Mouse (Mus musculus): ENCODE measurements around the gene Tcta. TPM values are rescaled to one million over a fixed set of nuclear protein-coding genes. Genes with fewer than 3 reads are reported as not detected.

Tcta gene
- 10 to 100 TPM; 59.3 to 62.3 TPM for total RNA-seq (2021)

DNA sequence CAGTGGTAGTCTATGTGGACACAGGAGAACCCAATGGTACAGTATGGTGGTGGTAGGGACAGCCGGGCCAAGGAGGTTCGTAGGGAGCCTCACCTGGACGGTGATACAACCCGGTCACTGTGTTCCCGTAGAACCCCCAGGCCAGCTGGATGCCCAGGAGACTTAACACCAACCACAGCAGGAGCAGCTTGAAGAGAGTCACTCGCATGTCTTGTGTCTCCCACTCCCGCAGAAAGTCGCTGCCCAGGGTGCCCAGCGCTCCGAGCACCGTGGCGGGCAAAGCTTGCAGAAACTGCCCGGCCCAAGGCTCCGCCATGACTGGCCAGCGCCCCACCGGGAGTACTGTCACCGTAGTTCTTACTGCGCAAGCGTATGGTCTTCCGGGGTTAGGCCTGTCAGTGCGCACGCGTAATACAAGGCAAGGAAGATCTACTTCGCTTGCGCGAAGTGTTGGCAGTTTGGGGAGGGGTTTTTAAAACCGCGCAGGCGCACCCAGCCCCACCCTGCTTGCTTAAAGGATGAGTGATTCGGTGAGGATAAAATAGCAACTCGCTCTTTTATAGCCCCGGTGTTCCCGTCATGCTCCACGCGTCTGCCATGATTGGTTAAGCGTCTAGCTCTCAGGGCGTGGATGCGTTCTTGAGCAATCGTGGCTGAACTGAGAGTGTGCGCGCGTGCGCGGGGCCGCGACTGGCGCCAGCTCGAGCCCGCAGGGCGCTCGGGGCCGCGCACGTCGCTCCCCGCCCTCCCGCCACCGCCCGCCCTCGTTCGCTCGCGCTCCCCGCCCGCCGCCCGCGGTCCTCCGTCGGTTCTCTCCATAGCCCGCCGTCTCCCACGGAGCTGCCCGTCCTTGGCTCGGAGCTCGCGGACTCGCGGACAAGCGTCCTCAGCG, at the start of gene Tcta, which contains the start of gene Rhoa:
Gene Tcta (minus strand): TSS at position 532 of the 892 bp plus-strand sequence.
Gene Rhoa (plus strand): TSS at position 501 of the 892 bp plus-strand sequence.
- peak; percentile 96 to 97 for DNase-seq
- intact Hi-C loops (cut with DNase I), result loop anchor here (1.0 to 10.0 kb wide), 4 partner anchors 33 to 321 kb away; partner anchors contain the start of genes Gm20661, Inka1 and Usp4

DNA sequence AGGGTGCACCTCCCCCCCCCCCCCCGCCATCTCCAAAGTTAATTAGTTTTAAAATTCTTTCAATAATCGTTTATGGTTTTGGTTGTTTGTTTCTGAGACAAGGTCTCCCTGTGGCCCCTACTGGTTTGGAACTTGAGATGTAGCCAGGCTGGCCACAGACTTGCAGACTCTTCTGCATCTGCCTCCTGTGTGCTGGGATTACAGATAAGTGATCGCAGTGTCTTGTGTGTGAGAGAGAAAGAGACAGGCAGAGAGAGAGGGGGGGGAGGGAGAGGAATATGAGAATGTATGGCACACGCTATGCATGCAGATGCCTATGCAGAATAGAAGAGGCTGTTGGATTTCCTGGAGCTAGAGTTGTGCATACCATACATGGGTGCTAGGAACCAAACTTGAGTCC, 43.8 kb upstream of the Tcta start:
- intact Hi-C loops (cut with DNase I), result no loop called here
- no peak for DNase-seq

DNA sequence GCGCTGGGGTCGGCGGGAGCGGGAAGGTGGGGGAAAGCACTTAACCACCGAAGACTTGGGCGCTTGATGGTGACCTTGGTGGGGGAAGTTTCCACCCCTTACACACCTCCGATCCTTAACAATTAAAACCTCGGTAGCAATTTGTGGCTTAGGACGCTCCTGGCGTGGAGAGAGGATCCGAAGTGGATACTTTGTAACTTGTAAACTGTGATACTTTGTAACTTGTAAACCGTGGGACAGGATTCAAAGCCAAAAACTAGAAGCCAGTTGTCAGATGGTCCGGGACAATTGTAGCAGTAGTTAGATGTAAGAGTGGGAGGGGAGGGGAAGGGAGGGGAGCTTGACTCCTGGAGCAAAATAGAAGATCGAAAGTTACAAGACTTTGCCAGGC, 42.3 kb upstream of the Tcta start:
- intact Hi-C loops (cut with DNase I), result no loop called here
- DNase-seq, result no peak

DNA sequence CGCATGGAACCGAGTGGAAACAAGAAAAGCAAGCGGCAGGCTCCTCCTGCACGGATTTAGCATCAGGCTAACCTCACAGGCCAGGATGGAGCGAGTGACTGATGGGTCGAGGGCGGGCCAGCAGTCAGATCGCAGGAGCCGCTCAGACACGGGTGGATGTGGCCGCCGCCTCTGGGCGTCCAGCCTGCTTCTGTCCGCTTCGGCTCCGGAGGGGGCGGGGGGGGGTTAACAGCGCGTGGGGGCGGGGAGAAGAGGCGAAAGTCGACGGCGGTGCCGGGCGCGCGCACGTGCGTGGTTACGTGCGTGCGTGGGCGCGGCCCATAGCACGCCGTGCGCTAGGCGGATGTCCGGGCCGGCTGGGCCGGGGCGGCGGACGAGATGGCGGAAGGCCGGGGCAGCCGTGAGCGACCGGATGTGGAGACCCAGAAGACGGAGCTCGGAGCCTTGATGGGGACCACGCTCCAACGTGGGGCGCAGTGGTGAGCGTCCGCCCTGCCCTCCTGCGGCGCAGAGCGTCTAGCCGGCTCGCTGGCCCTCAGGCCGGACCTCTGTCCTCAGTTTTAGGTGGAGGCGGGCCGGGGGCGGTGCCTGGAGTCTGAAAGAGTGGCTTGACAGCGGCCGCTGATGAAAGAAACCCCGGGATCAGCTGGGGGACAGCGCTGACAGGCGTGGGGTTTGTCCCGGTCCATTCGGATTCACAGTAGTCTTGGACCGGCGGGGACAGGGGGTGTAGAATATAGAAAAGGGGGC, 41.8 kb upstream of the Tcta start, which contains the start of gene Usp4:
Gene Usp4 (plus strand): TSS at position 314 of the 750 bp plus-strand sequence.
- peak; percentile 85 to 91 for DNase-seq
- intact Hi-C loops (cut with DNase I), result loop anchor here (1.0 kb wide), 1 partner anchor 41 kb away; the partner anchor contains the start of genes Rhoa and Tcta

DNA sequence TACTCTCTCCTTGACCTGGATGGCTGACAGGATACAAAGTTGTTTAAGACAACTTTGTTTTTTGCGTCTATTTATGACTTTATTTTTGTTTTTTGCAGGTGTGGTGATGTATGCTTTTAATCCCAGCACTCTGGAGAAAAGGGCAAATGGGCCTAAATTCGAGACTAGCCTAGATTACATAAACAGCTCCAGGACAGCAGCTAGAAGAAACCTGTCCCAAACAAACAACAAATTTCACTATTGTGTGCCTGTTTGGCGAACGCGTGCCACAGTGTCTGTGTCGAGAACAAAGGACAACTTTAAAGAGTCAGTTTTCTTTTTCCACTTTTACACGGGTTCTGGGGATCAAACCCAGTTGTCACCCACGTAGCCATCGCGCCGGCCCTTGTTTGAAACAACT, 41.1 kb upstream of the Tcta start:
- intact Hi-C loops (cut with DNase I), result loop anchor here (1.0 kb wide), 1 partner anchor 41 kb away; the partner anchor contains the start of genes Rhoa and Tcta
- no peak for DNase-seq

DNA sequence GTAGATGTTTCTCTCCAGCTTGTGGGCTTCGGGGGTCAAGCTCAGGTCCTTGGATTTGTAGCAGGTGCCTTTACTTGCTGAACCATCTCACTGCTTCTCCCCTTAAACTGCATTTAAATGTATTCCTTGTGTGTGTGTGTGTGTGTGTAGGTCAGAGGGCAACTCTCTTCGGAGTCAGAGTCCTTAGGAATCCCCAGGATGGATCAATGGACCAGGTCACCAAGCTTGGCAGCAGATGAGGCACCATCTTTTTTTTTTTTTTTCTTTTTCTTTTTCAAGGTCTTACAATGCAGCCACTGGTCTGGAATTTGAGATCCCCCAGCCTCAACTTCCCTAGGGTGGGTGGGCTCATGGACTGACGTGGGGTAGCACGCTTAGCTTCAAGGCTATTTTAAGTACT, 38.5 kb upstream of the Tcta start:
- intact Hi-C loops (cut with DNase I), result no loop called here
- DNase-seq, result no peak

DNA sequence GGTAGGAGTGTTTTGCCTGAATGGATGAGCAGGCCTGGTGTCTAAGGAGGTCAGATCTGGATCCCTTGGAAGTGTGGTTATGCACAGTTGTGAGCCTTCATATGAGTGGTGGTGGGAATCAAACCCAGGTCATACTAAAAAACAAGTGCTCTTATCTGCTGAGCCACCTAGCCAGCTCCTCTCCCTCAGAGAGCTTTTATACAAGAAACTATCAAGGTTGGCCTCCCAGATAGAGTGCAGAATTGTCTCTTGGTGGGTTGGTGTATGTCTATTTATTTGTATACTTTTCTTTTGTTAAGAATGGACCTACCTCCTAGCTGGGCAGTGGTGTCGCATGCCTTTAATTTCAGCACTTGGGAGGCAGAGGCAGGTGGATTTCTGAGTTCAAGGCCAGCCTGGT, 37.9 kb upstream of the Tcta start:
- DNase-seq, result no peak
- intact Hi-C loops (cut with DNase I), result no loop called here

DNA sequence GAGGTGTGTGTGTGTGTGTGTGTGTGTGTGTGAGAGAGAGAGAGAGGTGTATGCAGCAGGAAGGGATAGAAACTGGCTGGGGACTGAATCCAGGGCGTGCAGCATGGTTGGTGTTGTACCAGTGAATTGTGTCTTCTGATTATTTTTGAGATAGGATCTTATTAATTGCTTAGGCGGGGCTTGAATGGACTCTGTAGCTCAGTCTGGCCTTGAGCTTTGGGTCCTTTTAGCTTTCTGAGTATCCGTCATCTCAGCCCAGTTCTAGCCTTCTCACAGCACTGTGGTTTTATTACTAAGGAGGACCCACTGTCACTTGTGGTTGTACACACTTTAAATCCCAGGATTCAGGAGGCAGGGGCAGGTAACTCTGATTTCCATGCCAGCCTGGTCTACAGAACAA, 37.4 kb upstream of the Tcta start:
- no peak for DNase-seq
- intact Hi-C loops (cut with DNase I), result no loop called here

DNA sequence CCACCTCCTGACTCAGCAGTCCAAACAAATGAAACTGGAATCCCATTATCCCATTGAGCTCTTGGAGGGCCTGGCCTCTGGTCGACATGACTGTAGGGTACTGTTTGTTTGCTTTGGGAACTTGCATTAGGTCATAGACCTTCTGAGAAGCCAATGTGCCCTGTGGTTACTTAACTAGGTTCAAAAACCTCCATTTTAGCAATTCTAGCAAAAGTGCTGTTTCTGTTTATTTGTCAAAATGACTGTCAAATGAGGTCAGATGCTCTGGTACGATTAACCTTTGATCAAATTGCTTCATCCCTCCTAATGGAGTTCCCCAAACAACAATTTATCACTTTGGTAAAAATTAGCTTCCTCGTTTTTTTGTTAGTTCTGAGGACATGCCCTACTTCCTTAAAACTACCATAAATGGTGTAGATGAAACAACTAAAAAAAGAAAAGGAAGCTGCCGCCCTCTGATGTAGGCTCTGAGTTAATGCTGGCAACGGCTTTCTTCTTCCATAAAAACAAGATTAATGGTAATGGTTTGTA, 36.4 kb upstream of the Tcta start:
- intact Hi-C loops (cut with DNase I), result no loop called here
- no peak for DNase-seq

DNA sequence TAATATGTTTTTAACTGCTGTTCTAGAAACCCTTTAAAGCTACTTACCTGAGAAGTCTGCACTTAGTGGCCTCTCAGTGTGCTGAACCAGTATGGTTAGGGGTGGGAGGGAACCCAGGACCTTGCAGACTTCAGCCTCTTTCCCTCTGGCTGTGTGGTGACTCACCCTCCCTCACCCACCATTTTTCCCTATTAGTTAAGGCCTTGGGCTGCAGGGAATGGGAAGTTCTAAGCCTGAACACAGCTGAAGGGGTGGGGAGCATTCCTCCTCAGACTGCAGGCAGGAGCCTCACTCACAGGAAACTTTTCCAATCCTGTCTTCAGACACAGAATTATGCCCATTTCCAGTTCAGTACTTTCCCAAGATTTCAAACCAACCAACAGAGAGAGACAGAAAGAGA, 35.8 kb upstream of the Tcta start:
- no peak for DNase-seq
- intact Hi-C loops (cut with DNase I), result no loop called here

DNA sequence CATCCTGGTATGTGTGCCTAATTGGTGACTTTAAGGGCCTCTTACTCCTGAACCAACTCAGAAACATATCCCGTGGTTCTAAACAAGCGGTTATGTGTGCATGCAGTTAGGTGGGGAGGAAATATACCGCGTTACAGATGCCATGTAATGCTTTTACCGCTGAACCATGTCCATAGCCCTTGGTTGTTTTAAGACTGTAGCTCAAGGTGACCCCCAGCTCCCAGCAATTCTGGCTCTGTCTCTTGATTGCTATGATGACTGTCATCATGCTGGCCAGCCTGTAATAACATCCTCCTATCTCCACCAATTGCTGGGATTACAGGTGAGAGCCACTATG, 35.1 kb upstream of the Tcta start:
- intact Hi-C loops (cut with DNase I), result no loop called here
- DNase-seq, result no peak

DNA sequence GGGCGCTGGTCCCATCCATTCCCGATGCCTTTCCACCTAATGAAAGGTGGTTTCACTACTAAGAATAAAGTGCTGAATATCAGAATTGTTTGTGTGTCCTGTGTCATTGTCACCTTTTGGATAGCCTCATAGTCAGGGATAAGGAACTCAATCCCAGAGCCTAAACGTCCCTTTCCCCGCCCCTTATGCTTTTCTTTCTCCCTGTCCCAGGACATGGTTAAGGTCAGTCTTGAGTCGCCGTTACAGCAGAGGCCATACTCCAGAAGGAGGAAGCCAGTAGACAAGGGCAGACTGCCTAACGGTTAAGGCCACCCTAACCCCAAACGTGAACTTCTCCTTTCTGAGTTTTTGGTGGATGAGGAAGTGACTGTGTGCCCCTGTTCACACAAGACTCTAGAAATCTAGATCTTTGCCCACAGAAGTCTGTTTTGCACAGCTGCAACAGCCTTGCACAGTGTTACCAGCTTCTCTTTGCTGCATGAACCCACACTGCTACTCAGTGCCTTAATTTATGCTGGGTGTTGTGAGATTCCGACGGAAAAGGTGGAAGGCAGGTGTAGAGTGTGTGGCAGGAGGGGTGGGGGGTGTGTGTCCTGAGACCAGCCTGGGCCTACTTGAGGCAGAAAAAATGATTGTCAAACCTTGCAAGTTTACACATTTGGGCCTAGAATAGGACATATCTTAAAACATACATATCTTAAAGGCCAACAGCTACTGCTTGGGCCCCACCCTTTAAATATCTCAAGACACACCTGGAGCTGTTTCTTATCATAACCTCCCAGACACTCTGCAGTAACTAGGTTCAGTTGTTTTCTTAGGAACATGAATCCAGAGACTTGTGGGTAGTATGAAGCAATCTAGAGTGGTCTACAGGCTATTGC, 34.5 kb upstream of the Tcta start:
- intact Hi-C loops (cut with DNase I), result no loop called here

DNA sequence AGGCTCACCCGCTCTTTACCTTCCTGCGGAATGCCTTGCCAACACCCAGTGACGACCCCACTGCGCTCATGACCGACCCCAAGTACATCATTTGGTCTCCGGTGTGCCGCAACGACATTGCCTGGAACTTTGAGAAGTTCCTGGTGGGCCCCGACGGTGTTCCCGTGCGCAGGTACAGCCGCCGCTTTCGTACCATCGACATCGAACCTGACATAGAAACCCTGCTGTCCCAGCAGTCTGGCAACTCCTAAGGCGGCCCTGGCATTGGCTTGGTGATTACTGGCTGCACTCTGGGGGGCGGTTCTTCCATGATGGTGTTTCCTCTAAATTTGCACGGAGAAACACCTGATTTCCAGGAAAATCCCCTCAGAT, 33.9 kb upstream of the Tcta start:
- intact Hi-C loops (cut with DNase I), result loop anchor here (1.0 to 2.0 kb wide), 2 partner anchors 15 to 34 kb away; partner anchors contain the start of genes Rhoa and Tcta
- DNase-seq, result peak; percentile 33 to 34

More for the DNA sequence above, 34.5 kb upstream of the Tcta start:
- peak in 1 of 2 experiments; percentile 31 for DNase-seq

DNA sequence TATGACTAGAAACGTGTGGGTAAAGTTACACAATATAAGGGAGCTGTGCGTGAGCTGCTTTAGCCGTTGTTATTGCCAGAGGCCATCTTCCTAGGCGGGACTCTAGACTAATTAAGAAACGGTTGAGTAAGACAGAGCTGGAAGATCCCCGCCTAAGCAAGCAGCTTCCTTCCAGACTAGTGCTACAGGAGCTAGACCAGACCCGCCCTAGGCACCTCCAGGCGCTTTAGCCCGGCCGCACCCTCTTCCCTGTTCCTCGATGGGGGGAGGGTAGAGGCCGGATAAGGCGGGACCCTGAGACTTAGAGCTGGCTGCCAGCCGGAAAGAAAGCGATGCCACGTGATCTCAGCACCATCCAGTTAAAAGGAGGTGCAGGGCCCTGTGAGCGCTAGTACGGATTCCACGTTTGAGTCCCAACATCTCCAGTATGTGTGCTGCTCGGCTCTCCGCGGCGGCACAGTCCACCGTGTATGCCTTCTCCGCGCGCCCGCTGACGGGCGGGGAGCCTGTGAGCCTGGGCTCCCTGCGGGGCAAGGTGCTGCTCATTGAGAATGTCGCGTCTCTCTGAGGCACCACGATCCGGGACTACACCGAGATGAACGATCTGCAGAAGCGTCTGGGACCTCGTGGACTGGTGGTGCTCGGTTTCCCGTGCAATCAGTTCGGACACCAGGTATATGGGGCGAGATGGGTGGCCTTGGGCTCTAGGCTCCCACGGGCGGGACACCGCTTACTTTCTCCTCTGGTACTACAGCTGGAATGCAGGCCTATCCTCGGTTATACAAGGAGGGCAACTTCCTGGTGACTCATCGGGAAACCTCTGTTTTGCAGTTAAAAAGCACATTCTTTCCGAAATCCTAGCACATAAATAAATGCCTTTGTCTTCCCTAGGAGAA, 33.2 kb upstream of the Tcta start, which contains the start of gene Gpx1:
Gene Gpx1 (plus strand): TSS at position 18 of the 896 bp plus-strand sequence.
- intact Hi-C loops (cut with DNase I), result loop anchor here (1.0 to 2.0 kb wide), 2 partner anchors 14 to 33 kb away; partner anchors contain the start of genes Rhoa and Tcta
- peak; percentile 90 for DNase-seq

DNA sequence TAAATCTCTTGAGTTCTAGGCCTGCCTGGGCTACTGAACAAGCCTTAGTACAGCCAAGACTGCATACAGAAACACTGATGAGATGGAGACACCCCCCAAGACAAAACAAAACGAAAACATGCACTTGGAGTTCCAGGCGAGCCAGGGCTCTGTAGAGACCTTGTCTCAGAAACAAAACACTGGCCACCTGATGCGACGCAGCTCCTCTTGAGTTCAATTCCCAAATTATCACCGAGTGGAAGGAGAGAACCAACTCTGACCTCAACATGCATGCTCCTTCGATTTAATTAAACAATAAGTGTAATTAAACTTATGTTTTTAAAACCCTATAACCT, 32.6 kb upstream of the Tcta start:
- intact Hi-C loops (cut with DNase I), result loop anchor here (2.0 kb wide), 1 partner anchor 14 kb away; no protein-coding TSS in a partner anchor
- no peak for DNase-seq

DNA sequence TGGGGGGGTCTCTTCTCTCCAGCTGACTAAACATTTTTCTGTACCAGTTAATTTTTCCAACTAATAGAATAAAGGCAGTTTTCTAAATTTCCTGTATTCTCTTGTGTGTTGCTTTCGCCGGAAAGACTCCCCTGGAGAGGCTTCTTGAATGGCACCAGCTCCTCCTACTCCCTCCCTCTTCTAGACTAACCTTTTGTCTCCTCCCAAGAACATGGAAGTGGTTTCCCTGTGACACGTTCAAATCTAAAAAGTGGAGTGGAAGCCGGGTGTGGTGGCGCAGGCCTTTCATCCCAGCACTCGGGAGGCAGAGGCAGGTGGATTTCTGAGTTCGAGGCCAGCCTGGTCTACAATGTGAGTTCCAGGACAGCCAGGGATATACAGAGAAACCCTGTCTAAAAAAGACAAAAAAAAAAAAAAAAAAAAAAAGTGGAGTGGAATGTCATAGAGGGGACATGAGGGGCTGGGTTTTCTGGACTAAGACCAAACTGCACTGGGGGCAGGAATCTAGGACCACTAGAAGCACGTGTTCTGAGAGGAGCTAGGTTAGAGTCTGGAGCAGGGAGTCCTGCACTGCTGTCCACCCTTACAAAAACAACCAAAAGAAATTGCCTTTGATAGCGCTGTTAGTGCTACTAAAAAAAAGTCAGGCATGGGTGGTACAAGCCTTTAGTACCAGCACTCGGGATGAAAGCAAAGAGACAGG, 32.0 kb upstream of the Tcta start:
- DNase-seq, result no peak
- intact Hi-C loops (cut with DNase I), result loop anchor here (2.0 kb wide), 1 partner anchor 13 kb away; no protein-coding TSS in a partner anchor

DNA sequence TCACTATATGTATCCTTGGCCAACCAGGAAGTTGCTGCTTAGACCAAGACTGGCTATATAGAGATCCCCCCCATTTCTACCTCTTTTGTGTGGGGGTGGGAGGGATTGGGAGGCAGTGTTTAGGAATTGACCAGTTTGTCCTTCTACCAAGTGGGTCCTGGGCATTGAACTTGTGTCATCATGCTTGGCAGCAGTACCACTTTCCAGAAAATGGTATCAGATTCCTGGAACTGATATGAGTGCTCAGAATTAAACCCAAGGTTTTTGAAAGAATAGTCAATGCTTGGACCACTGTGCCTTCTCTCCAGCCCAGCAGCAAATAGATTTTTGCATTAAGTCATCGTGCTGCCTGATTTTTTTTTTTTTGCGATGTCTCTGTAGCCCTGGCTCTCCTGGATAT, 19.9 kb upstream of the Tcta start:
- no peak for DNase-seq
- intact Hi-C loops (cut with DNase I), result loop anchor here (2.0 kb wide), 1 partner anchor 13 kb away; the partner anchor contains the start of gene Gpx1

DNA sequence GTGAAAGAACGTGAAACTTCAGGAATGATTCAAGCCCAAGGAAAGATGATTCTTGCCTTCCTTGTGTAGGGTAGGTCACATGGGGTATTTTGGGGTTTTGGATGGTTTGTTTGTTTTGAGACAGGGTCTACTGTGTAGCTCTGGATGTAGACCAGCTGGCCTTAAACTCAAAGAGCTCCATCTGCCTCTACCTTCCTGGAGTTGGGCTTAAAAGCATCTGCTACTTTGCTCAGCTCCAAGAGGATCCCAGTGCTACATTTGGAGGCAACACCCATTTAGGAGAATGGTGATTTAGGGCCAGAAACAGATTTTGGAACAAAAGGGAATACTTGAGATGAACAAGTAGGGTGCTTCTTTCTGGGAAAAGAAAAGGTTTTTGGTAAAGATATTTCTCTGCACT, 18.8 kb upstream of the Tcta start:
- DNase-seq, result no peak

More for the DNA sequence above, 18.8 kb upstream of the Tcta start:
- intact Hi-C loops (cut with DNase I), result loop anchor here (2.0 kb wide), 1 partner anchor 14 kb away; the partner anchor contains the start of gene Gpx1

Data from heart, postnatal 36 days (tissue).